ENCODE assay signal across 12 mouse cellular contexts in genomic region chr4:139297566-139297965, GRCm38 (mm10). TPM values are rescaled to one million over a fixed set of nuclear protein-coding genes. Genes with fewer than 3 reads are reported as not detected.
DNase-seq lines count a peak whose midpoint lies in the region; ATAC-seq and TF ChIP-seq lines count a peak whose summit lies in the region.
"Had no signal": no experiment of that assay in that cellular context is flagged by ENCODE, and none has a peak within 500 bp of the region (broad histone marks: within the 10 kb centered on the region; RNA-seq: fewer than 3 reads in every experiment).

No protein-coding gene starts in this region.

- peaks cover 5% of the 10 kb centered on the region; the same call in 1 of the 2 replicates for H3K36me3 ChIP-seq in lung, postnatal 0 days (ENCODE audit: insufficient read depth, low read length)
- peaks cover 2% of the 10 kb centered on the region; the same call in 1 of the 2 replicates for H3K36me3 ChIP-seq in intestine, embryonic 15.5 days
- H3K36me3 ChIP-seq in hindbrain, embryonic 14.5 days (replicated peaks; ENCODE audit: control insufficient read depth, insufficient read depth): peaks cover 51% of the 10 kb centered on the region

- H3K4me1 ChIP-seq in lung, postnatal 0 days (ENCODE audit: insufficient read depth, low read depth, low read length): no peaks in the 10 kb centered on the region
- no peaks in the 10 kb centered on the region for H3K4me1 ChIP-seq in intestine, embryonic 15.5 days (replicated peaks)
- H3K4me1 ChIP-seq in hindbrain, embryonic 14.5 days (replicated peaks; ENCODE audit: control insufficient read depth, insufficient read depth, low read length): no peaks in the 10 kb centered on the region
- H3K4me1 ChIP-seq: neural tube, embryonic 13.5 days had no signal

- no peak for ATAC-seq in lung, postnatal 0 days
- no peak for ATAC-seq in intestine, embryonic 15.5 days
- no peak for ATAC-seq in hindbrain, embryonic 14.5 days (ENCODE audit: low FRiP score)
- ATAC-seq: forebrain, embryonic 14.5 days; Patski had no signal

- no peak overlapping the region for H3K27ac ChIP-seq in lung, postnatal 0 days (ENCODE audit: low read length)
- no peak overlapping the region for H3K27ac ChIP-seq in intestine, embryonic 15.5 days
- no peak overlapping the region for H3K27ac ChIP-seq in hindbrain, embryonic 14.5 days
- H3K27ac ChIP-seq: macrophage; neural tube, embryonic 13.5 days had no signal

- no peak overlapping the region for H3K4me3 ChIP-seq in lung, postnatal 0 days (ENCODE audit: low read depth, low read length)
- H3K4me3 ChIP-seq in intestine, embryonic 15.5 days (replicated peaks): no peak overlapping the region
- H3K4me3 ChIP-seq in hindbrain, embryonic 14.5 days (replicated peaks; ENCODE audit: low read length): no peak overlapping the region
- H3K4me3 ChIP-seq: neural tube, embryonic 13.5 days had no signal

- no peaks in the 10 kb centered on the region for H3K9me3 ChIP-seq in lung, postnatal 0 days (ENCODE audit: low read length)
- H3K9me3 ChIP-seq in intestine, embryonic 15.5 days: no peaks in the 10 kb centered on the region
- no peaks in the 10 kb centered on the region for H3K9me3 ChIP-seq in hindbrain, embryonic 14.5 days (ENCODE audit: control insufficient read depth, low read length)
- H3K9me3 ChIP-seq: neural tube, embryonic 13.5 days had no signal

- no peak overlapping the region for H3K9ac ChIP-seq in lung, postnatal 0 days (replicated peaks; ENCODE audit: low read depth)
- H3K9ac ChIP-seq in intestine, embryonic 15.5 days: no peak overlapping the region
- no peak overlapping the region for H3K9ac ChIP-seq in hindbrain, embryonic 14.5 days
- H3K9ac ChIP-seq: neural tube, embryonic 13.5 days had no signal

- no peaks in the 10 kb centered on the region for H3K27me3 ChIP-seq in lung, postnatal 0 days (replicated peaks; ENCODE audit: insufficient read depth, low read length)
- no peaks in the 10 kb centered on the region for H3K27me3 ChIP-seq in intestine, embryonic 15.5 days (replicated peaks)
- no peaks in the 10 kb centered on the region for H3K27me3 ChIP-seq in hindbrain, embryonic 14.5 days (ENCODE audit: control insufficient read depth, insufficient read depth, low read length)
- H3K27me3 ChIP-seq: neural tube, embryonic 13.5 days; Patski had no signal

- no peak overlapping the region for H3K4me2 ChIP-seq in lung, postnatal 0 days (replicated peaks; ENCODE audit: low read depth, low read length)
- no peak overlapping the region for H3K4me2 ChIP-seq in intestine, embryonic 15.5 days (replicated peaks)
- no peak overlapping the region for H3K4me2 ChIP-seq in hindbrain, embryonic 14.5 days (replicated peaks)
- H3K4me2 ChIP-seq: neural tube, embryonic 13.5 days had no signal

- no peak for TF ChIP-seq CTCF in lung, postnatal 0 days (IDR thresholded peaks at IDR 0.05)

- WGBS in lung, postnatal 0 days: 78% methylated on average over 4 of the region's 4 CpGs
- 90% methylated on average over 4 of the region's 4 CpGs for WGBS in intestine, embryonic 15.5 days
- WGBS in hindbrain, embryonic 14.5 days: 87% methylated on average over 4 of the region's 4 CpGs

- DNase-seq in adrenal gland, postnatal 14 days: peak; percentile 79
- DNase-seq in adrenal gland, adult 18-20 months (ENCODE audit: low spot score in 2 of 2): no peak
- DNase-seq in lung, adult 18-20 months: peak; percentile 59 to 65
- no peak for DNase-seq in lung, postnatal 0 days (ENCODE audit: low spot score)
- peak; percentile 13 for DNase-seq in fat pad, adult 2 months (ENCODE audit: extremely low read depth, low read depth, low spot score)
- DNase-seq in kidney, postnatal 4 days: peak; percentile 48 to 70
- no peak for DNase-seq in hindbrain, embryonic 14.5 days (ENCODE audit: low spot score)

- TF ChIP-seq EP300 in lung, postnatal 0 days (IDR thresholded peaks at IDR 0.05): no peak

RNA-seq across cellular contexts. Expression of gene Pqlc2, which starts 12.9 kb away (rescaled TPM):
- total RNA-seq in adrenal gland, postnatal 14 days (2021): 7.5 and 10.0 TPM in 2 replicates
- 1 to 10 TPM; 8.8 to 9.2 TPM for total RNA-seq in adrenal gland, adult 18-20 months (2021)
- polyA plus RNA-seq in lung, postnatal 0 days (2015; fragmentation: Nextera tagmentation; extraction: Ambion mirVana): 14.4 and 17.4 TPM in 2 replicates
- polyA plus RNA-seq in intestine, embryonic 15.5 days (2015; fragmentation: Nextera tagmentation; extraction: Ambion mirVana): 19.3 and 23.3 TPM in 2 replicates
- 10.0 and 13.3 TPM in 2 replicates for polyA plus RNA-seq in hindbrain, embryonic 14.5 days (2014; fragmentation: Nextera tagmentation; extraction: Ambion mirVana)

RNA-seq across cellular contexts. Expression of gene Akr7a5, which starts 13.0 kb away (rescaled TPM):
- 61.0 and 62.5 TPM in 2 replicates for total RNA-seq in adrenal gland, postnatal 14 days (2021)
- total RNA-seq in adrenal gland, adult 18-20 months (2021): 10 to 100 TPM; 59.3 to 71.3 TPM
- 60.0 and 61.4 TPM in 2 replicates for polyA plus RNA-seq in lung, postnatal 0 days (2015; fragmentation: Nextera tagmentation; extraction: Ambion mirVana)
- 170 and 186 TPM in 2 replicates for polyA plus RNA-seq in intestine, embryonic 15.5 days (2015; fragmentation: Nextera tagmentation; extraction: Ambion mirVana)
- polyA plus RNA-seq in hindbrain, embryonic 14.5 days (2014; fragmentation: Nextera tagmentation; extraction: Ambion mirVana): 57.6 and 58.7 TPM in 2 replicates

RNA-seq across cellular contexts. Expression of gene Mrto4, which starts 54.8 kb away (rescaled TPM):
- total RNA-seq in adrenal gland, postnatal 14 days (2021): 55.0 and 64.9 TPM in 2 replicates
- 10 to 100 TPM; 58.8 to 60.6 TPM for total RNA-seq in adrenal gland, adult 18-20 months (2021)
- polyA plus RNA-seq in lung, postnatal 0 days (2015; fragmentation: Nextera tagmentation; extraction: Ambion mirVana): 34.5 and 36.1 TPM in 2 replicates
- polyA plus RNA-seq in intestine, embryonic 15.5 days (2015; fragmentation: Nextera tagmentation; extraction: Ambion mirVana): 119 and 122 TPM in 2 replicates
- 65.7 and 74.2 TPM in 2 replicates for polyA plus RNA-seq in hindbrain, embryonic 14.5 days (2014; fragmentation: Nextera tagmentation; extraction: Ambion mirVana)

RNA-seq across cellular contexts. Expression of gene Emc1, which starts 54.8 kb away (rescaled TPM):
- total RNA-seq in adrenal gland, postnatal 14 days (2021): 41.2 and 43.1 TPM in 2 replicates
- total RNA-seq in adrenal gland, adult 18-20 months (2021): 10 to 100 TPM; 57.2 to 57.5 TPM
- polyA plus RNA-seq in lung, postnatal 0 days (2015; fragmentation: Nextera tagmentation; extraction: Ambion mirVana): 11.3 and 11.6 TPM in 2 replicates
- 21.2 TPM in 2 replicates for polyA plus RNA-seq in intestine, embryonic 15.5 days (2015; fragmentation: Nextera tagmentation; extraction: Ambion mirVana)
- 35.1 and 36.8 TPM in 2 replicates for polyA plus RNA-seq in hindbrain, embryonic 14.5 days (2014; fragmentation: Nextera tagmentation; extraction: Ambion mirVana)

RNA-seq across cellular contexts. Expression of gene Ubr4, which starts 54.8 kb away (rescaled TPM):
- 124 and 133 TPM in 2 replicates for total RNA-seq in adrenal gland, postnatal 14 days (2021)
- total RNA-seq in adrenal gland, adult 18-20 months (2021): 100 to 1,000 TPM; 137 to 144 TPM
- polyA plus RNA-seq in lung, postnatal 0 days (2015; fragmentation: Nextera tagmentation; extraction: Ambion mirVana): 49.2 and 50.8 TPM in 2 replicates
- 52.7 and 59.0 TPM in 2 replicates for polyA plus RNA-seq in intestine, embryonic 15.5 days (2015; fragmentation: Nextera tagmentation; extraction: Ambion mirVana)
- polyA plus RNA-seq in hindbrain, embryonic 14.5 days (2014; fragmentation: Nextera tagmentation; extraction: Ambion mirVana): 95.5 and 100 TPM in 2 replicates

Comparison
In these comparisons a context has a peak if more than half of its experiments do, and no peak if none do; other contexts are left out.
1. DNase-seq: peak in adrenal gland, postnatal 14 days (single experiment), lung, adult 18-20 months (2 of 2), fat pad, adult 2 months (single experiment) and kidney, postnatal 4 days (2 of 2); none in adrenal gland, adult 18-20 months (0 of 2), lung, postnatal 0 days (single experiment) and hindbrain, embryonic 14.5 days (single experiment).